Mouse (Mus musculus) cortical plate, adult 2 months (tissue): ENCODE data around the gene Kcne4.

ENCODE experiments used
- CTCF ChIP-seq: fragments of 200-500 bp; IDR thresholded peaks from 2 replicates; pipeline ENCODE4 v1.5.1; 2011; ENCODE audit warnings: mild to moderate bottlenecking, control low read depth, low read length; ENCODE audit not compliant: insufficient read depth; ENCODE audit errors: extremely low read depth
- POLR2A ChIP-seq: fragments of 200-500 bp; IDR thresholded peaks from 2 replicates; pipeline ENCODE4 v1.6.1; 2011; ENCODE audit warnings: mild to moderate bottlenecking, low read length, control low read depth; ENCODE audit not compliant: insufficient read depth; ENCODE audit errors: extremely low read depth

DNA sequence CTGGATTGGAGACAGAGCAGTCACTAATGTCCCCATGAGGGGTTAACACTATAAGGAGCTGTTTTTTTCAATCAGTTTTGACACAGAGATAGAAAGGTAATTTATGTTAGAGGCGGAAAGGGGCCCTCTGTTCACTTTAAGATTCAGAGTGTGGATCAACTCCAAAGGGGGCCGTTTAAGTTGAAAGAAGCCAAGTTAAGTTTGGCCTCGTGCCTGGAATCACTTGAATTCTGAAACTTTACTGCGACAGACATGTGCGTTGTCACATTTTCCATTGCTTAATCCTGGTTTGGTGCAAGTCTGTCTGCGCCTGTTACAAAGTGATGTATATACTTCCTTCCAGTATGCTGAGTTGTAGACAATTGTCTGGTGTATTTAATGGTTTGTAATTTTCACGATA lies 3.0 kb downstream of the Kcne4 start:
- TF ChIP-seq CTCF (no peak), POLR2A (no peak)
